Mouse (Mus musculus) left cerebral cortex, adult 2 months (tissue): ENCODE measurements around the gene Onecut3. TPM values are rescaled to one million over a fixed set of nuclear protein-coding genes. Genes with fewer than 3 reads are reported as not detected.

Experiments
- DNase-seq, 2 experiments: peaks; one replicate each; pipeline ENCODE4 v3.0.0; 2021 to 2022; ENCODE audit warnings: low spot score in 2 of 2, mixed read lengths in 1 of 2; ENCODE audit errors: extremely low spot score in 1 of 2
- H3K27ac ChIP-seq: fragments of 200-600 bp; 2 replicates; pipeline ENCODE4 v1.8.1; 2022
- H3K4me3 ChIP-seq: fragments of 200-600 bp; 2 replicates; pipeline ENCODE4 v1.8.1; 2022
- CTCF ChIP-seq: fragments of 200-600 bp; IDR thresholded peaks from 2 replicates; pipeline ENCODE4 v1.8.1; 2022; ENCODE audit warnings: antibody characterized with exemption, mild to moderate bottlenecking, moderate library complexity
- intact Hi-C: fragments of 180-260 bp; cut with DNase I; formaldehyde crosslinking; loops from one replicate; pipeline ENCODE4 v1.15.1; 2025
- total RNA-seq, 2 experiments: library from RNA; stranded (reverse); gene quantifications; 2 replicates each; pipeline ENCODE4 v1.2.3; 2021

The Onecut3 gene
- total RNA-seq, 2 experiments from 2014 or later: not detected

DNA sequence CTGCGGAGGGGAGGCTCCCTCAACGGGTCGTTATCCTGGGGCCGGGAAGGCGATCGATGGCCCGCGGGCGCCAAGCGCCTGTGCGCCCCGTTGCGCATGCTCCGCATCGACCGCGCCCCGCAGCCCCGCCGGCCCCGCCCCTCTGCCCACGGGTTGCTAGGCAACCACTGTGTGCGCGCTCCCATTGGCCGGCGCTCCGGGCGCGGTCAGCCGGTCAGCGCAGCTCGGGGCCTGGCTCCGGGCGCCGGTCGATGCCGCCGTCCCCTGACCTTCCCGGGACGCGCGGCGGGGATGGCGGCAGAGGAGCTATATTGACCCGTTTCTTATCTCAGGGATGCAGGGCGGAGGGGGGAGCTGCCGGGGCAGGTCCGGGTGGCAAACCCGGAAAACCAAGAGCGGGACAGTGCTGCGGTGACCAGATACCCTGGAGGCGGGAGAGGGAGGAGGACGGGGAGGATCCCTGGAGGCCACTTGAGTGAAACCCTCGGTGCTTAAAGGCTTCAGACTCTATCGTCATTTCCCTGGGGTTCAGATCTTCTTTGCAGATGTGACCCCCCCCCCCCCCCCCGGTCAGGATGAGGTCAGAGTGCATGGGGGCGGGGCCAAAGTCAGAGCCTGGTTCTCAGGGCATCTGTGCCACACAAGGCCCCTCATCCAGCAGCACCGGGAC, 19.2 kb upstream of the Onecut3 start:
- TF ChIP-seq CTCF: no peak
- Histone ChIP-seq H3K4me3 (peak overlapping the region; percentile 60), H3K27ac (peak overlapping the region; percentile 85)
- intact Hi-C loops: no loop called here
- peak; percentile 90 for DNase-seq

- intact Hi-C loops: no loop called here
- TF ChIP-seq CTCF: no peak
- no peak overlapping the region for H3K27ac ChIP-seq
- no peak overlapping the region for H3K4me3 ChIP-seq
- DNase-seq: no peak
Observed at GRCm38 (mm10) chr10:80478531-80478930, 16.1 kb upstream of the Onecut3 start.

DNA sequence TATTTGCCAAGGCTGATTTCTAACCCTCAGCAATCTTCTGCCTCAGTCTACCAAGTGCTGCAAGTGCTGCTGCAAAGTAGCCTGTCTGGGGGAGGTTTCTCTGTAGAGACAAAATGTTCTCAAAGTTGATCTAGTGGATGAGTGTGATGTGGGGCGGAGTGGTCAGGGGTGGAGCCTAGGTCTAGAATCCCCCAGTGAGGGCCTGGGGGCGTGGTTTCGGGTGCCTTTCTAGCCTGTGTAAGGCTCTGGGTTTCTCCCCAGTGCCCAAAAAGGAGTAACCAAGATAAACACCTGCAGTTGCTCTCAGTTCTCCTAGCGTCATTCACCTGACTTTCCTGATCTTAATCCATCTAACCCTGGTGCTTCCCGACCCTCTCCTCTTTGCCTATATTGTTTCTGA, 13.6 kb upstream of the Onecut3 start:
- no peak overlapping the region for H3K4me3 ChIP-seq
- no peak overlapping the region for H3K27ac ChIP-seq
- no peak for DNase-seq
- intact Hi-C loops: no loop called here
- TF ChIP-seq CTCF: no peak

GRCm38 (mm10) chr10:80486862-80487379, 7.7 kb upstream of the Onecut3 start:
- H3K4me3 ChIP-seq: no peak overlapping the region
- TF ChIP-seq CTCF: peak; percentile 32
- intact Hi-C loops: no loop called here
- no peak for DNase-seq
- no peak overlapping the region for H3K27ac ChIP-seq

GRCm38 (mm10) chr10:80490051-80490450, 4.6 kb upstream of the Onecut3 start:
- H3K27ac ChIP-seq: no peak overlapping the region
- H3K4me3 ChIP-seq: no peak overlapping the region
- intact Hi-C loops: no loop called here
- TF ChIP-seq CTCF: no peak
- no peak for DNase-seq

DNA sequence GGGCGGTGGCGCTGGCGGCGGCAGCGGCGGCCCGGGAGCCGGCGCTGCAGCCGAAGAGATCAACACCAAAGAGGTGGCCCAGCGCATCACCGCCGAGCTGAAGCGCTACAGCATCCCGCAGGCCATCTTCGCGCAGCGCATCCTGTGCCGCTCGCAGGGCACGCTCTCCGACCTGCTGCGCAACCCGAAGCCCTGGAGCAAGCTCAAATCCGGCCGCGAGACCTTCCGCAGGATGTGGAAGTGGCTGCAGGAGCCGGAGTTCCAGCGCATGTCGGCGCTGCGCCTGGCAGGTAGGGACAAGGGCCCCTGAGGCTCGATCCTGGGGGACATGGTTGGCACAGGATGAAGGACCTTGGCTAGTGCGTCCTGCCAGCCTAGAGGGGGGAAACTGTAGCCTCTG, 1.3 kb downstream of the Onecut3 start:
- no peak for DNase-seq
- Histone ChIP-seq H3K27ac (no peak overlapping the region), H3K4me3 (no peak overlapping the region)
- TF ChIP-seq CTCF: no peak
- intact Hi-C loops: no loop called here

GRCm38 (mm10) chr10:80496421-80496820, 1.8 kb downstream of the Onecut3 start:
- no peak for DNase-seq
- H3K4me3 ChIP-seq: no peak overlapping the region
- no peak overlapping the region for H3K27ac ChIP-seq
- TF ChIP-seq CTCF: no peak
- intact Hi-C loops: no loop called here

DNA sequence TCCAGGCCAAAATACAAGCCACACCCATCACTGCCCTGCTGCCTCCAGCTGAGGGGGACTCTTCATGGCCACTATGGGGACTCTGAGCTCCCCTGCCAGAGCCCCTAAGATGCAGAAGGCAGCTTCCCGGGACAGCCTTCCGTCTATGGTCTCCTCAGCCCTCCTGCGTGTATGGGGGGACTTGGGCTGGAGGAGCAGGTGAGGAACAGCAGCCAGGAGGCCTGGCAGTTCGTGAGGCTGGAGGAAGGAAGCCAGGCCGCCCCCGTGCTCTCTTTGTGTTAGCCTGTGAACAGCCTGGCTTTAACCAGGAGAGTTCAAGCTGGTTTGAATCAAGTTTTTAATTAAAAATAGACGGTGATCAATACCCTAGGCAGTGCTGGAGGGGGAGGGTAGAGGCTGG, 7.7 kb downstream of the Onecut3 start:
- intact Hi-C loops: no loop called here
- no peak for DNase-seq
- TF ChIP-seq CTCF: no peak
- H3K4me3 ChIP-seq: no peak overlapping the region
- H3K27ac ChIP-seq: no peak overlapping the region

- intact Hi-C loops: no loop called here
- H3K4me3 ChIP-seq: no peak overlapping the region
- no peak overlapping the region for H3K27ac ChIP-seq
- no peak for DNase-seq
- no peak for TF ChIP-seq CTCF
Observed at GRCm38 (mm10) chr10:80502819-80503314, 8.2 kb downstream of the Onecut3 start.

DNA sequence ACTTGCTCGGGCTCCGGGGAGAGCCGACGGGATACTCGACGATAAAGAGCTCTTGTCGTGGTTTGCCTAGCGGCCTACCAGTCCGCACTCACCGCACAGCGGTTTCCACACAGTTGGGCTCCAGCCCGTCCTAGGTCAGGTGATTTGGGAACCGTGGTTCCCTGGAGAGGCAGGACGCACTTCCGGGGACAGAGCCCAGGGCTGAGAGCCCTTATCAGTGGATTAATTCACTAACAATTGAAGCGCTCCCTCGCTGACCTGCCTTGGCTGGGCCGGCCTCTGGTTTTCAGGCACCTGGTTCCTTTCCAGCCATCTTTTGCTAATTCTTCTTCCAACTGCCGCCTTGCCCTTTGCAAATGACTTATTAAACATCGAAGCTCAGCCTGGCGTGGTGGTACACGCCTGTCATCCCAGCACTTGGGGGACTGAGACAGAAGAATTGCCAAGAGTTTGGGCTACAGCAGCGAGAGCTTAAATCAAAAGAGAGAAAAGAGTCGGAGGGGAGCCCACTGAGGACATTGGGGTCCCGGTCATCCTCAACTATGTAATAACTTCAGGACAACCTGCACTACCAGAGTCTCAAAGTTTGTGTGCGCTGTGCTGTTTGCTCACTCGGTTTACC, 9.1 kb downstream of the Onecut3 start:
- Histone ChIP-seq H3K4me3 (no peak overlapping the region), H3K27ac (no peak overlapping the region)
- TF ChIP-seq CTCF: no peak
- DNase-seq: no peak
- intact Hi-C loops: no loop called here

DNA sequence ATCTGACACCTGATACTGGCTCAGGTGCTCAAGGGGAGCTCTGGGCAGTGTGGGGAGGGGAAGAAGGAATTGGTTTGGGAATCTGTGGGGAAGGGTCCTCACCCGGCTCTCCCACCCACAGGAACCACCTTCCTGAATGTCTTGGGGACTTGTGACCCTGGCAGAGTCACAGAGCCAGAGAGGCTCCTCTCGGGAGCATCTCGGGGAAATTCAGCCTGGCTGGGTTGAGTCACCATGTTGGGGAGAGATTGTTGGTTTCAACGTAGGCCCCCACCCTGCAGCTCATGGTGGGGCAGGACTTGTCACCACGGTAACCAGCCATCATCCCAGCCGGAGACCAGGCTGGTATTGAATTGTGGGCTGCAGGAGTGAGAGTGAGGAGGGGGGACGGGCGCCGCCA, 10.1 kb downstream of the Onecut3 start:
- no peak for DNase-seq
- intact Hi-C loops: no loop called here
- H3K27ac ChIP-seq: no peak overlapping the region
- H3K4me3 ChIP-seq: no peak overlapping the region
- no peak for TF ChIP-seq CTCF

GRCm38 (mm10) chr10:80506222-80506621, 11.6 kb downstream of the Onecut3 start:
- peak; percentile 59 for TF ChIP-seq CTCF
- Histone ChIP-seq H3K27ac (no peak overlapping the region), H3K4me3 (no peak overlapping the region)
- intact Hi-C loops: no loop called here
- DNase-seq: peak; percentile 29 to 66
